Mouse (Mus musculus): ENCODE results near the gene Tspan18. TPM values are rescaled to one million over a fixed set of nuclear protein-coding genes. Genes with fewer than 3 reads are reported as not detected.

Tspan18 gene
- polyA plus RNA-seq, 1 experiment from 2014 or later = 17.2 TPM

DNA sequence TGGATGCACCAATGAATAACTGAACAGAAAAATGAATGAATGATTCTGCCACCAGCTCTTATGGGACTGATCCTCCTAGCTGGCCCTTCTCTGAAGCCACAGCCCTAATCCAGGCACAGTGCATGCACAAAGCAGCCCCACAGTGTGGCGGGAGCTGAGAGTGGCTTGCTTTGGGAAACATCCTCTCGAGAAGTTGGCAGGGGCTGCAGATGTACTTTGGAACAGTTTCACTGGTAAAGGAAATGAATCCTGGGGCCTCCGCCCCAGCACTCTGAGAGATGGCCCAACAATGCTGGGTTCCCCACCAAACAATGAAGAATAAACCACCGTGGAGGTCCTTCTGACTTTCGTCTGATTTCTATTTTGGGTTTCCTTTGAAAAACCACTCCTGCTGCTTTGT is 64.2 kb downstream of the Tspan18 start:
- H3K27ac ChIP-seq = no peak overlapping the region
- no peaks in the 10 kb centered on the region for H3K36me3 ChIP-seq
- no peak overlapping the region for H3K4me2 ChIP-seq (replicated peaks)
- no peaks in the 10 kb centered on the region; the same call in 1 of the 2 replicates for H3K27me3 ChIP-seq
- ATAC-seq (ENCODE audit: low FRiP score, low read depth) = no peak
- peaks cover 48% of the 10 kb centered on the region for H3K4me1 ChIP-seq
- 68% methylated on average over 5 of the region's 5 CpGs for WGBS
- H3K9me3 ChIP-seq = no peaks in the 10 kb centered on the region
- no peak overlapping the region for H3K9ac ChIP-seq
- H3K4me3 ChIP-seq = no peak overlapping the region

DNA sequence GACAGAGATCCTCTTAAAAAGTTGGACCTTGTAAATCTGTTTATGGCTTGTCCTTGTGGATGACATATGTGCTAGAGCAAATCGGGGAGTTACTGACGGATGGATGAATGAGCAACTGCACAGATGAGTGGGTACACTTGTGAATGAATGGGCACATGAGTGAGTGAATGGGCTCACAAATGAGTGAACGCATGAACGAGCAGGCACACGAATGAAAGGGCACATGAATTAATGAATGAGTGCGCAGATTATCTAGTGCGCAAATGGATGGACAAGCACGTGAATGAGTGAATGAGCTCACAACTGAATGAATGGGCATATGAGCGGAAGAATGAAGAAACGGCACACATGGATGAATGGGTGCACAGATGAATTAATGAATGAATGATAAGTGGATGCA is 64.7 kb downstream of the Tspan18 start:
- no peak for ATAC-seq (ENCODE audit: low FRiP score, low read depth)
- Histone ChIP-seq H3K36me3 (no peaks in the 10 kb centered on the region), H3K9ac (no peak overlapping the region), H3K4me3 (no peak overlapping the region), H3K27ac (no peak overlapping the region), H3K27me3 (no peaks in the 10 kb centered on the region), H3K9me3 (no peaks in the 10 kb centered on the region), H3K4me1 (peaks cover 48% of the 10 kb centered on the region), H3K4me2 (replicated peaks) (no peak overlapping the region)
- 91% methylated on average over 10 of the region's 10 CpGs for WGBS

DNA sequence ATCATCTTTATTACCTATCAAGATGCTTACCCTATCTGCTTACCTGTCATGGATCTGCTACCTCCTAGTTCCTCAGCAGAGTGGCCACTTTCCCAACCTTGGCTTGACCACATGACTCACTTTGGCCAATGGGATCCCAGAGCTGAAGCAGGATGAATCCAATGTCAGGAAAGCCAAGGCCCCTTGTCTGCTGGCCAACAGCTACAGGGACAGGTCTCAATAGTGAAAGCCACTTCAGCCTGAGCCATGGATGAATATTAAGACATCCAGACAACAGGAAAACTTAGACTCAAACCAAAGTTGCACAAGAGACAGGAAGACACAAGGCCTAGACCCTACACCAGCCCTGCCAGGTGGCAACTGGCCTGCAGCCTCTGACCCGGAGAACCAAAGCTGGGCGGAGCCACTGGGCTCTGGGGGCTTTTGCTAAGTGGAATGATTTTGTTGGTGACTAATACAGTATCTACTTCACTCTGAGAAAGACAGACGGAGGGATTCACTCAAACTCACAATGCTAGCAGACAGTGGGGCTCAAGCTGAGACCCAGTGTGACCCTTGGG is 65.5 kb downstream of the Tspan18 start:
- ATAC-seq (ENCODE audit: low FRiP score, low read depth) = no peak
- Histone ChIP-seq H3K4me2 (replicated peaks) (no peak overlapping the region), H3K4me1 (peaks cover 40% of the 10 kb centered on the region), H3K27ac (no peak overlapping the region), H3K36me3 (no peaks in the 10 kb centered on the region), H3K4me3 (no peak overlapping the region), H3K27me3 (no peaks in the 10 kb centered on the region), H3K9ac (no peak overlapping the region), H3K9me3 (no peaks in the 10 kb centered on the region)
- WGBS = 80% methylated on average over 3 of the region's 3 CpGs

DNA sequence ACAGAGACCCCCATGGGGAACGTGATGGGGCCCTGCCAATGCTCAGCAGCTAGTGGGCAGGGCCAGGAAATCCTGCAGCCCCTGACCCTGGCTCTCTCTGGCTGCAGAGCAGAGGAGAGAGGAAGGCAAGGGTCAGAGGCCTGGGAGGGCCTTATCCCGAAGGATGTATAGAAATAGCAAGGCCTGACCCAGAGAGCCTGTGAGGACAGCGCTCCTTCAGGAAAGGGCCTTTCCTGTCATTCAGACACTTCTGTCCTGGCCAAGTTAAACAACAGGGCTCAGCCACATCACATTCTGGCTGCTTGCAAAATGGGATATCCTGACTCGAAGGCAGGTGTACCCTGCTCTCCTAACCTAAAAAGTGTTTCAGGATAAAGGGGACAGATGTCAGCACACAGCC is 66.5 kb downstream of the Tspan18 start:
- H3K9me3 ChIP-seq = no peaks in the 10 kb centered on the region
- H3K36me3 ChIP-seq = no peaks in the 10 kb centered on the region
- H3K4me1 ChIP-seq = peaks cover 37% of the 10 kb centered on the region
- H3K4me3 ChIP-seq = no peak overlapping the region
- H3K27me3 ChIP-seq = no peaks in the 10 kb centered on the region
- WGBS = 58% methylated on average over 4 of the region's 4 CpGs
- H3K9ac ChIP-seq = no peak overlapping the region
- H3K4me2 ChIP-seq (replicated peaks) = no peak overlapping the region
- H3K27ac ChIP-seq = no peak overlapping the region
- ATAC-seq (ENCODE audit: low FRiP score, low read depth) = no peak

DNA sequence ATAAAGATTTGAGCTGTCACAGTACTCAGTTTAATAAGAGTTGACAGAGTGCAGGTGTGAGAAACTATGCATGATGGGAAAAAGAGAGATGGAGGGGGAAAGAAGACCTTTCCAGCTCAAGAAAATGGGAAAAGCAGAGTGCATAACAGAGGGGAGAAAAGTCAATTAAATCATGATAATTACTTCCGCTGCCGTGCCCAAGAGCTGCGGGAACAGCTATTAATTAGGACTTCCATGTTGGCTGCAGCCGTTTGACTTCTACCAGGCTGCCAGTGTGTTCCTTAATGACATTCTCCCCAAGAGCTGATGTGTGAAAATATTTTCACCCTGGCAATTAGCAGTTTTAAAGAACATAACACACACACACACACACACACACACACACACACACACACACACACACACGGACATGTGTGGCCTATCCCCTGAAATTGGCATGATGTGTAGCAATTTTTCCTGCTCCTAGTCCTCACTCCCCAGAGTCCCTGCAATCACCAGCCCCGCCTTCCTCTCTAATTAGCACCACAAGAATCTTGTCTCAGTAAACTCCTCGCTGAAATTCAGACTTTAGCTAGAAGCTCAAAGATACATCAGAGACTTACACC is 67.6 kb downstream of the Tspan18 start:
- Histone ChIP-seq H3K4me3 (no peak overlapping the region), H3K9me3 (no peaks in the 10 kb centered on the region), H3K27ac (no peak overlapping the region), H3K4me1 (peaks cover 43% of the 10 kb centered on the region), H3K9ac (no peak overlapping the region), H3K36me3 (no peaks in the 10 kb centered on the region), H3K4me2 (replicated peaks) (no peak overlapping the region), H3K27me3 (no peaks in the 10 kb centered on the region)
- ATAC-seq (ENCODE audit: low FRiP score, low read depth) = no peak
- WGBS = 25% methylated on average over 7 of the region's 7 CpGs

DNA sequence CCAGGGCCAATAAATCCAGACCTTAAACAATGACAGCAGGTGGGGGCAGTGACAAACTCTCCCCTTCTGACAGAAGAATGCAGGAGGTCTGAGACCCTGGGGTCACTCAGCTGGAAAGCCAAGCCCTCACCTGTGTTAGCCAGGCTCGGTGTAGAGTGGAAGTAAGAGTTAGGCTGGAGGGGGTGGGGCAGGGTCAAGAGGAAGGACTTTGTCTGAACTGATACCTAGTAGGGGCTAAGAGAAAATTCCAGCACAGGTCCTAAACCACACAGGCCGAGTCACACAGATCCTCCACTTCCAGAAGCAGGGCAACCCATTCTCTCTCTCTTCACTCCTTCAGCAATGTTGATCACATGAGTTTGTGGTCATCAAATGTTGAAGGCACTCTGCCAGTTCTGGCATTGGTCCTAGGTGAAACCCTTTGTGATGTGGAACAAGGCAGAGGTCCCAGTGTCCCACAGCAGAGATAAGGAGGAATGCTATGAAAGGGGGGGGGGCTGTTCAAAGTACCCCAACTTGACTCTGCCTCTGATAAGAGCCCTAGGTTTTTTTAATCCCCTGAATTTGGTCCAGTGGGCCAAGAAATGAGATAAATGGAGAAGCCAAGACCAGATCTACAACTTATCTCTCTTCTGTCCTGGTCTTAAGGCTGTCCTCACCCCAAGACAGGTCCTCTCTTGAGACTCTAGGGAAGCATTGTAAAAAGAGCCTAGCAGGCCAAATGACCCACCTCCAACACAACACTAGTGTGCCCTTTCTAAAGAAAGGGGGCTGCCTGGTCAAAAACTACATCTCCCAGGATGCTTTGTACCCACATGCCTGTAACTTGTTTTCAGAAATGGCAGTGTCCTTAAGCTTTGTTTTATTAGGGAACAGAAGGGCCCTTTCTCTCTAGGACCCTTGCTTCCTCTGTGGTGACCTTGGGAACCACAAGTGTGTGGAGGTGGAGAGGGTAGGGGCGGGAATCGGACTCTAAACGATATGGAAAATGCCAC is 71.7 kb downstream of the Tspan18 start:
- no peak overlapping the region for H3K4me2 ChIP-seq (replicated peaks)
- no peaks in the 10 kb centered on the region for H3K9me3 ChIP-seq
- H3K9ac ChIP-seq = no peak overlapping the region
- H3K36me3 ChIP-seq = no peaks in the 10 kb centered on the region
- peaks cover 52% of the 10 kb centered on the region for H3K4me1 ChIP-seq
- ATAC-seq (ENCODE audit: low FRiP score, low read depth) = no peak; the same call in 1 of the 2 replicates
- H3K27ac ChIP-seq = no peak overlapping the region
- H3K4me3 ChIP-seq = no peak overlapping the region
- no peaks in the 10 kb centered on the region for H3K27me3 ChIP-seq
- 60% methylated on average over 5 of the region's 5 CpGs for WGBS

DNA sequence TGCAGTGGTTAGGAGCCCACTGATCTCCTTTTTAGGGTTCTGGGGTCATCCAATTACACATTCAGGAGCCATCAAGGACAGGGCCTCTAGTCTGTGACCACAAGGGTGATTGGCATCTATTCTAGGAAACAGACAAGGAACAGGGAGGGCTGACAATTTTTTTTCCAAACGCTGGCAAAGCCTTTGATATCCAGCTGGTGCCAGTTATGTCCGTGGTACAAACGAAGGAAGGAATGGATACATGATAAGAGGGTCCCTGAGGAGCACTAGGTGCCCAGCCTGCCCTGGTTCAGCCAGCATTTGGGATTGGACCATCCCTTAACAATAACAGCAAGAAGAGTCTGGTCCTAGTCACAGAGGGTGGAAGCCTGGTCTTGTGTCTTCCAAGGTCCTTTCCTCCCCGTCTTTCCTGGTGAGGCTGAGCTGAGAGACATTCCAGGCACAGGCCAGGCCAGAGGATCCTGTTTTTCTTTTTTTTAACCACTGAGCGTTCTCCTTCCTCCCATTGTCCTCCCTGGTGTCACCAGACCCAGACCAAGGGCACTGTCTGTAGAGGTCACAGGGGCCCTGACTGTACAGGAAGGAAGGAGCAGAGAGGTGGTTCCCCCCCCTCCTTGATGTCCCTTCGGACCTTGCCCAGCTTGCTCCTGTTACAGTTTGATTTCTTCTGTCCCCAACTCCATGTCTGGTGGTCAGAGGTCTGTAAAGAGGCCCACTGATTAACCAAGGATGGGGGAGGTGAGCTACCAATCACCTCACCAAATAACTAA is 72.6 kb downstream of the Tspan18 start:
- Histone ChIP-seq H3K9me3 (no peaks in the 10 kb centered on the region), H3K4me3 (no peak overlapping the region), H3K27me3 (no peaks in the 10 kb centered on the region), H3K4me1 (peaks cover 51% of the 10 kb centered on the region), H3K4me2 (replicated peaks) (no peak overlapping the region), H3K9ac (no peak overlapping the region), H3K36me3 (no peaks in the 10 kb centered on the region), H3K27ac (no peak overlapping the region)
- WGBS = 55% methylated on average over 6 of the region's 6 CpGs
- no peak; the same call in 1 of the 2 replicates for ATAC-seq (ENCODE audit: low FRiP score, low read depth)

DNA sequence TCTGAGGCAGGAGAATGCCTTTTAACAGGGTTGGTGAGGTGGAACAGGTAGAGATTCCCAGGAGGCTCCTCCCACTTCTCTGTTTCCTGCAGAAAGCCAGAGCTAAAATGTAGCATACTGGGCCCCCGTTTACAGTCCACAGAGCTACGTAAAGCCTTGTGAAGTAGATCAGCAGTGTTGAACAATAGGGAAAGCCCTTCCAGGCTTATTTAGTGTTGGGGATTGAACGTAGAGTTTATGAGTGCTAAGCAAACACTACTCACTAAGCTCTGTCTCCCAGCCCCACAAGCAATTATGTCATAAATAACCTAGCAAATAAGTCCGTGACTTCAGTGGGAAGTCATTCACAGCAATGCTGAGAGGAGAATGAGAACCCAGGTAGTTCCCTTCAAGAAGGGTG is 76.7 kb downstream of the Tspan18 start:
- no peaks in the 10 kb centered on the region for H3K9me3 ChIP-seq
- no peak overlapping the region for H3K27ac ChIP-seq
- H3K4me1 ChIP-seq = peaks cover 57% of the 10 kb centered on the region
- no peaks in the 10 kb centered on the region for H3K36me3 ChIP-seq
- WGBS = 11% methylated on average over 4 of the region's 4 CpGs
- ATAC-seq (ENCODE audit: low FRiP score, low read depth) = no peak
- no peak overlapping the region for H3K9ac ChIP-seq
- H3K4me2 ChIP-seq (replicated peaks) = no peak overlapping the region
- H3K4me3 ChIP-seq = no peak overlapping the region
- H3K27me3 ChIP-seq = 0 out of 2 replicates have a peak, but pooled peaks cover 4% of the 10 kb centered on the region

DNA sequence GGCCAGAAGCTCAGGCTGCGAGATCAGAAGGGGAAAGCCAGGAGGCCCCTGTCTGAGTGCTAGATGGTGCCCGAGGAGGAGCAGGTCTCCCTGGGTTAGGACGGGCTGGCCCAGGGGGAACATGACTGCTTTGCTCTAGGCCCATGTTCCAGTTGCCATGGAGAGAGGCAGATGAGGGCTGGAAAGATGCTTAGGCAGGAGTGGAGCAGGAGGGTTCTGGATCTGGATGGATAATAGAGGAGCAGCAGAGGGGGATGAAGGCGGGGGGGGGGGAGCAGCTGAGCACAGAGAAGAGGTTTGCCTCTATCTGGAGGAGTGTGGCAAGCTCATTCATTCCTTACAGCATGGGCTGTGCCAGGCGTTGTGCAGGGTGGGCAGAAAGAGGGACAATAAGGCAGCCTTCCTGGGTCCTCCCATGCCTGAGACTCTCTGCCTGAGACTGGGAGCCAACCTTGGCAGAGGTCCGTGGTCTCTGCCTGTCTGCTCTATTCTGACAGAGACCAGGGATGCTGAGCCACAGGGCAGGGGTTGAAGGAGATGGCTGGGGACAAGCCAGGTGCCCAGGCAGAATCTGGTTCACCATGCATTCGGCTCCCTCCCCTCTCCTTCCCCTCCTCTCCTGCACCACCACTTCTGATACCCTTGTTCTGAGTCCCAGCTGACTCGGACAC is 77.4 kb downstream of the Tspan18 start:
- Histone ChIP-seq H3K27me3 (0 out of 2 replicates have a peak, but pooled peaks cover 4% of the 10 kb centered on the region), H3K9ac (peak overlapping the region; percentile 8; the same call in 1 of the 2 replicates), H3K4me3 (no peak overlapping the region), H3K4me1 (peaks cover 56% of the 10 kb centered on the region), H3K27ac (no peak overlapping the region), H3K9me3 (no peaks in the 10 kb centered on the region), H3K4me2 (replicated peaks) (no peak overlapping the region), H3K36me3 (no peaks in the 10 kb centered on the region)
- no peak for ATAC-seq (ENCODE audit: low FRiP score, low read depth)
- 72% methylated on average over 8 of the region's 8 CpGs for WGBS

DNA sequence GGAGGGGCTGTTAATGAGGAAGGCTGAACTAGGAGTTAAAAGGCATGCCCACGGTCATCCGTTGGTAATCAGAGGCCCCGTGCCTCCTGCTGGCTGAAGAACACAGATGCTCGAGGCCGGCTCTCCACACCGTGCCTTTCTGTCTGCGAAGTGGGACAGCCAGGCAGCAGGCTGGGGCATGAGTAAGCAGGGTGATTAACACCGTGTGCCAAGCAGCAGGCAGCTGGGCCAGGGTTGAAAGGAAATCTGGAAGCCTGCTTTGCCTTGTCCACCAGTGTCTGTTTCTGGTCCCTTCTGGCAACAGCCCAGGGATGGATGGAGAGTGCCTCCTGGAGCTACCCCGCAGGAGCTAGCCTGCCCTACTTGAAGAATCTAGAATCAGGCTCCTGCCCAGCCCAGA is 81.9 kb downstream of the Tspan18 start:
- Histone ChIP-seq H3K36me3 (no peaks in the 10 kb centered on the region), H3K4me1 (peaks cover 53% of the 10 kb centered on the region), H3K9ac (no peak overlapping the region), H3K27me3 (0 out of 2 replicates have a peak, but pooled peaks cover 4% of the 10 kb centered on the region), H3K4me3 (no peak overlapping the region), H3K27ac (no peak overlapping the region), H3K9me3 (0 out of 2 replicates have a peak, but pooled peaks cover 5% of the 10 kb centered on the region), H3K4me2 (replicated peaks) (no peak overlapping the region)
- WGBS = 18% methylated on average over 9 of the region's 9 CpGs
- no peak for ATAC-seq (ENCODE audit: low FRiP score, low read depth)

DNA sequence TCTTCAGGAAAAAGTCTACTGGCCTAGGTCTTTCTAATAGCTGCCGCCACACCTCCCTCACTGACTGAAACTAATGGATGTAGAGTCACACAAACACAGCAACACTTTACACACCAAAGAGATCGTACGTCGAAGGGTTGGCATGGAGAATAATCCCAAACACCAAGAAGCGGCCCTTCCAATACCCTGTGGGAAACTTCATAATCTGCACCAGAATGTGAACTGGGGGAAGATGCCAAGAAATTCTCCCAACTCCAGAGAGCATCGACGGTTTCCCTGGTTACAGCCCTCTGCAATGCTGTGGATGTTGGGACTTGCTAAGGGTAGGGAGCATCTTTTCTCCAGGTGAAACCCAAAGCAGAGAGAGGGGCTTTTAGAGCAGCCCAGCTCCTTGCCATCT is 83.7 kb downstream of the Tspan18 start:
- Histone ChIP-seq H3K27ac (no peak overlapping the region), H3K9me3 (0 out of 2 replicates have a peak, but pooled peaks cover 5% of the 10 kb centered on the region), H3K36me3 (no peaks in the 10 kb centered on the region), H3K4me2 (replicated peaks) (no peak overlapping the region), H3K27me3 (0 out of 2 replicates have a peak, but pooled peaks cover 4% of the 10 kb centered on the region), H3K4me1 (peaks cover 47% of the 10 kb centered on the region), H3K9ac (no peak overlapping the region), H3K4me3 (no peak overlapping the region)
- 92% methylated on average over 7 of the region's 7 CpGs for WGBS
- no peak for ATAC-seq (ENCODE audit: low FRiP score, low read depth)

All from limb, embryonic 13.5 days (tissue).